Mouse (Mus musculus) lung, postnatal 36 days (tissue): ENCODE measurements at regions not wholly inside any gene's neighbourhood (a gene's known extent, or its start where the extent isn't known, plus 50 kb on each side); places are given as distances from the start of the nearest gene placed in this dataset.

Experiments used
- DNase-seq: peaks from one replicate; pipeline ENCODE4 v3.0.0; 2022; ENCODE audit warnings: mixed read lengths

- peak; percentile 32 for DNase-seq
Measured at GRCm38 (mm10) chr17:64915025-64915424, 79.2 kb upstream of the 4930583I09Rik start.

DNA sequence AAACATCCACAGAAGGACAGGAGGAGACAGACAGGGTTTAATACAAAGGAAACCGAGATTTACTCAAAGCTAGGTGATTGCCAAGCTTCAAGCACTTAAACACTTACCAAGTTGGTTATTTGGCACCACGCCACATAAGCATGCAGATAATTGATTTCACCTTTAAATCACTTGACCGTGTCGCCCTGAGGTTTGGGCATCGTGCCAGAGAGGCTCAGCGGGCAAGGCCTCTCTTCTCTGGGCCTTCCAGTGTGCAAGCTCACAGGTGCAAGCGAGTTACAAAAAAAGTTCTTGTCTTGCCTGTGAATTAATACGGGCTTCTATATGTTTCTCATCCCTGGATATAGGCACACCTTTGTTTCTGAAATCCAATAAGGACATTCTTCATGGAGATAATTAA, 78.4 kb upstream of the 4930583I09Rik start:
- peak; percentile 65 for DNase-seq

DNA sequence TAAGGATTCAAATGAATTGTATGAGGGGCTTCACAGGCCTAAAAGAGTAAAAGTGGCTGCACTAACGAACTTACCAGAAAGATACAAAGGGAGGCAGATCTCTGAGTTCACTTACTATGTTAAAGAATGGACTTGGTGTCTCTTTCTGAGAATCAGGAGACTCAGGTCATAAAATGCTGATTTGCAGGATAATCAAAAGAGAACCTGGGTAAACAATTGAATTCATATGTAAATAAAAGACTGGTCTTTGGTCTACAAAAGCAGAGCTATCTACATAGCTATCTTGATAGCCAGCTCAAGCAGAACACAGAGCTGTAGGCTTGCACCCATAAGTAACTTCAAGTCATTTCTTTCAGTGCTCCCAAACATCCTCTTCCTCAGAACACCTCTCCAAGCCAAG, 72.8 kb upstream of the 4930583I09Rik start:
- DNase-seq = no peak

DNA sequence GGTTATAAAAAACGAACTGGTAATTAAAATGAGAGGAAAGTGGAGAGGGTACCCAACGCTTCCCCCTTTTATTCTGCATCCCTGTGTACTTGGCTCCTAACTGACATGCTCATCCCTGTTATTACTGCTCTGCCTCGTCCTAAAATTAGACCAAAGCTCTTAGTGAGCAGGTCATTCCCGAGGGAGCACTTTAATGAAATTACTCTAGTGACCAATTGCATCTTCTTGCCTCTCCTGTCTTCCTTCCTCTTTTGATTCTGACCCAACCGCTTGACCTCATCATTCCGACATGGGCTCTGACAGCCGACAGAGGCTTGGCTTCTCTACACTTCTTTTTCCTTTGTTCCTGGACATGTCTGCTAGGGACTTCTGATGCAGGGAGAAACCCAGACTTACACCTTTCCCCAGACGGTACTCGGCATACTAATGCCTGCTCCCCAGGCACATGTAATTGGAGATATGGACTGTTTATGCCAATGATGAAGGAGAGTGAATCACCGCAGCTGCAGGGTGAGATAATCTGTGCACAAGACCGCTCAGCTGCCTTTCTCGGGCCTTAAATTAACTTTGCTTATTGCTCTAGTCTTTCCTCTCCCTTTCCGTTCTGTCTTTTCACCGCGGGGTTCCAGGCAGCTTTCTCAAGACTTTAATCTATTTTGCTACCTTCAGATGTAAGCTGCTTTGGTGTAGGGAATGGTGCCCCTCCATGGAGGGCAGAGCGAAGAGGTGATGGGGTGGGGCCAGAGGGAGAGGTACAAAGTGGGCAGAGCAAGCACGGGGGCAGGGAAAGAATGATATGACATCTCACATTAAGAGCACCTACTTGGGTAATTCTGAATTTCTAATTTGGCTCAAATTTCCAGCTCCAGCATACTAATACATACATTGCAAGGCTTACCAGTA, 66.1 kb upstream of the 4930583I09Rik start:
- no peak for DNase-seq

DNA sequence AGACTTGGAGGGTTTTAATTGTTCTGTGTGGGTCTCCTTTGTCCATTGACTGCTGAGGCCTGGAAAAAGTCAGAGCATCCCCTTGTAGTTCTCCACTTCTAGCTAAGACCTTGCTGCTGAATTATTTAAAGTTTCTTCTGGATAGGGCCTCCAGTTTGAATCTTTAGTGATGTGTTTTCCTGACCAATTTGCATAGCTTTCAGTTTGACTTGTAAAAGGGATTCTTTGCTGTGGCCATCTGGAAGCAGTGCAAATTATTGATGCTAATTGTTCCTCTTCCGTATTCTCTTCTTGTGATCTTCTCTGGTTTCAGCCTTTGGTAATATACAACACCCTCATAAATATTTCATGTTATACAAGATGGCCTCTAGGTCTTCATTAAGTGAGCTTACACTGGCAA, 61.6 kb upstream of the 4930583I09Rik start:
- no peak for DNase-seq

- DNase-seq = no peak
Measured at GRCm38 (mm10) chr17:64895886-64896285, 60.0 kb upstream of the 4930583I09Rik start.

DNA sequence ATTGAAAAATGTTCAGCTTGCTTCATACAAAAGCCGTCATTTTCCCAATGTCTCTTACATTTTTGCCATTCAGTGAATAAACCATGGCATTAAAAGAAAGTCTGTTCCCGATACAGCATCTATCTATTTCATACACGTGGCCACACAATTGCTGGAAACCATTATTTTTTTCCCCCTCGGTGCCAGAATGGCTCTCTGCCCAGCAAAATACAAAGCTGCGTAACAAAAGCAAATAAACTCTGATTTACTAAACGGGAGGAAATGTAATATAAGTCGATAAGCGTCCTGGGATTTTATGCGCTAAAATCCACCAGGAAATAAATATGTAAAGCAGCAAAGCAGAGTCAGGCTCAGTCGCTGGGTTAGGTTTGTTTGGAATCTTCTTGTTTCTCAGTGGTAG, 59.6 kb upstream of the 4930583I09Rik start:
- no peak for DNase-seq

DNA sequence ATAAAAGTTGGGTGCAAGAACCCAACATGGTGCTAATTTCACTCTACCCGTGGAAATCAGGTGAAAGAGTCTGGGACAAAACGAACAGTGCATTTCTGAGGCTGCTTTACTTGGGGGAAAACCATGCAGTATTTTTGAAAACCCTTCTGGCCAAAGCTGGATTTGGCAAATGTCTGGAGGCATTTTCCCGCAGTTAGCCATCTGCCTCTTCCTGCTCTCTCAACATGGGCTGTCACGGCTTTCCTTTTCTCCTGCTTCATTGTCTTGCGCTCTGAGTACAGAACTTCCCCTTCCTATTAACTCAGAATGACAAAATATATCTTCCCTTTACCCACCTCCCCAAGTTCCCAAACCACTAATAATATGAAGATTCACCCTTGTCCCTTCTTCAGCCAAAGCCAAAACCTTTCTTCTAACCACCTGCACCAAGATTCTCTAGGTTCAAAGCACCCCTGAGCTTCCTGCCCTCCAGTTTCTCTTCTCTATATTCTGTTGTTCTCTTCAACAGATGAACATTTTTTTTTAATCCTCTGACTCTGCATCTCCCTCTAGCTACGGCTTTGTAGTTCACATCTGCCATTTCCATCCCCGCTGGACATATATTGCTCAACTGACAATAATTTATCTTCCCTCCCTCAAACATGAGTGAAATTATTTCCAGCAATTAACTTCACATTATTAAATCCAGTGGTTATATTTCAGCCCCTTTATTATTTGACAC, 57.5 kb upstream of the 4930583I09Rik start:
- no peak for DNase-seq
